ENCODE assay signal across 9 mouse cellular contexts in genomic region chr15:84772191-84773111, GRCm38 (mm10). TPM values are rescaled to one million over a fixed set of nuclear protein-coding genes. Genes with fewer than 3 reads are reported as not detected.
DNase-seq lines count a peak whose midpoint lies in the region; ATAC-seq and TF ChIP-seq lines count a peak whose summit lies in the region.
"Had no signal": no experiment of that assay in that cellular context is flagged by ENCODE, and none has a peak within 500 bp of the region (broad histone marks: within the 10 kb centered on the region; RNA-seq: fewer than 3 reads in every experiment).

No protein-coding gene starts in this region.

- no peak overlapping the region for H3K4me3 ChIP-seq in liver, adult 2 months (ENCODE audit: insufficient read depth, low read depth, low read length)

- TF ChIP-seq POLR2A in liver, adult 2 months (IDR thresholded peaks at IDR 0.05; ENCODE audit: extremely low read depth, insufficient read depth, low read length): no peak

- H3K27me3 ChIP-seq in liver, adult 2 months (ENCODE audit: control insufficient read depth, insufficient read depth, low read length): no peaks in the 10 kb centered on the region

- H3K4me1 ChIP-seq in liver, adult 2 months (ENCODE audit: control insufficient read depth, insufficient read depth, low read length): no peaks in the 10 kb centered on the region

- 75% methylated on average over 21 of the region's 21 CpGs for WGBS in liver, adult 2 months

- H3K36me3 ChIP-seq in liver, adult 2 months (ENCODE audit: control insufficient read depth, insufficient read depth, low read length): no peaks in the 10 kb centered on the region

- no peak overlapping the region for H3K27ac ChIP-seq in liver, adult 2 months (replicated peaks; ENCODE audit: insufficient read depth, low read depth, low read length)

- H3K9ac ChIP-seq in liver, adult 2 months (ENCODE audit: low read depth, low read length): no peak overlapping the region

- ATAC-seq in CD4-positive, CD25-positive, alpha-beta regulatory T cell, adult 4 months: no peak

- no peaks in the 10 kb centered on the region for H3K79me2 ChIP-seq in liver, adult 2 months (ENCODE audit: control insufficient read depth, insufficient read depth, low read length)

- peak; percentile 20 for DNase-seq in CD4-positive, CD25-positive, alpha-beta regulatory T cell, adult 2 months (ENCODE audit: low read depth, low spot score)
- no peak for DNase-seq in liver, adult 2 months (ENCODE audit: extremely low read depth, low read depth, low spot score)
- no peak for DNase-seq in liver
- DNase-seq in cerebellum, adult 11-12 months: peak; percentile 26
- DNase-seq in retina, postnatal 1 day: peak; percentile 47
- no peak for DNase-seq in thymus, postnatal 25 days
- no peak for DNase-seq in layer of hippocampus, postnatal 25 days (ENCODE audit: extremely low spot score in 1 of 2, low spot score in 1 of 2)
- DNase-seq: layer of hippocampus, adult 9-11 months had no signal

- peak; percentile 29; the same call in 1 of the 2 replicates for TF ChIP-seq CTCF in liver, adult 2 months (IDR thresholded peaks at IDR 0.05; ENCODE audit: low read depth, low read length)

RNA-seq across cellular contexts. Expression of gene Arhgap8, which starts 52.6 kb away (rescaled TPM):
- not detected for polyA plus RNA-seq in CD4-positive, CD25-positive, alpha-beta regulatory T cell, adult 4 months (2017; shearing (Covaris generic))
- not detected in 2 replicates for total RNA-seq in liver, adult 2 months (2014; rRNA removed)
- polyA plus RNA-seq in liver, adult 2 months (2012; rRNA removed): 0.20 TPM in 1 of 2 replicates, not detected in the other
- total RNA-seq in layer of hippocampus, postnatal 25 days (2021): under 1 TPM; 0.25 to 0.33 TPM

Comparison
In these comparisons a context has a peak if more than half of its experiments do, and no peak if none do; other contexts are left out.
1. DNase-seq: peak in CD4-positive, CD25-positive, alpha-beta regulatory T cell, adult 2 months (single experiment), cerebellum, adult 11-12 months (single experiment) and retina, postnatal 1 day (single experiment); none in liver, adult 2 months (single experiment), liver (single experiment), thymus, postnatal 25 days (single experiment) and layer of hippocampus, postnatal 25 days (0 of 2).